Mouse (Mus musculus): ENCODE data around the gene Klrb1b.
"Not testable (repeated sequence)": the region's sequence is repeated elsewhere in the genome, so short reads cannot be mapped to it uniquely, and the experiment has no call there.

- TF ChIP-seq POLR2A (IDR thresholded peaks at IDR 0.05; ENCODE audit: borderline replicate concordance, control insufficient read depth, low read depth, low read length); CTCF (IDR thresholded peaks at IDR 0.05; ENCODE audit: control insufficient read depth, insufficient read depth, low read length): not testable (repeated sequence)
Observed at GRCm38 (mm10) chr6:128786396-128786795, 39.7 kb downstream of the Klrb1b start.

All from bone marrow, adult 2 months (tissue).